Mouse (Mus musculus) 416B (cell line): ENCODE data around the gene Pcnp.
A peak's percentile ranks its signal among the peaks of the same experiment; 100 is the strongest.
"Not testable (repeated sequence)": the region's sequence is repeated elsewhere in the genome, so short reads cannot be mapped to it uniquely, and the experiment has no call there.

ENCODE experiments used
- DNase-seq: peaks from one replicate; pipeline ENCODE4 v3.0.0; 2011; ENCODE audit warnings: low read depth

Gene Pcnp

GRCm38 (mm10) chr16:56029661-56030082 lies at the start of gene Pcnp:
Gene Pcnp, minus strand, starts transcription at chr16:56029739.
- peak; percentile 98 for DNase-seq

DNA sequence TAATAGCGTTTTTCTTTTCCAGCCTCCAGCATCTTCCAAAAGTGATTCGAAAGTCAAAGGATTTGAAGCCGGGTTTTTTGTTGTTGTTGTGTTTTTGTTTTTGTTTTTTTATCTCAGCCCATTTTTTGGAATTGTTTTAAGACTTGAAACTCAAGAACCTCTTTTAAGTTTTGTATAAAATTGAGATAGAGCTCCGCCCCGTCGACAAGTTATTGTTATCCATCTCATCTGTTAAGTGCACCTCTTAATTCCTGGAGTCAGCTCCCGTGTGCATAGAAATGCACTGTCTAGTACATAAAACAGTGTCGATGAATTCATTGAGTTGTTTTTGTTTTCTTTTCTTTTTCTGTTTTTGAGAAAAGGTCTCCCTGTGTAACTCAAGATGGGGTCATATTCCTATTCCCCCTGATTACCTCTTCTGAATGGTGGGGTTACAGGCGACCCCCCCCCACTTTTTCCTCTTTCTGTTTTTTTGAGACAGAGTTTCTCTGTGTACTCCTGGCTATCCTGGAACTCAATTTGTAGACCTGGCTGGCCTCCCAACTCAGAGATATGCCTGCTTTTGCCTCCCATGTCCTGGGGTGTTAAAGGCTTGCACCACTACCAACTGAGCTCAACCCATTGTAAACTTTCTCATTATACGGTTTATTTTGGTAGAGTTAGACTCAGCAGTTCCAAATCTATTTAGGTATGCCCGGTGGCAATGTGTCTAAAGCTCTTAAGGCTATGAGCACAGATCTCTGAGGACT lies 46.8 kb upstream of the Pcnp start:
- DNase-seq = no peak

GRCm38 (mm10) chr16:56075222-56076111 lies 45.9 kb upstream of the Pcnp start:
- DNase-seq = peak; percentile 93

GRCm38 (mm10) chr16:56074565-56074964 lies 45.0 kb upstream of the Pcnp start:
- DNase-seq = no peak

DNA sequence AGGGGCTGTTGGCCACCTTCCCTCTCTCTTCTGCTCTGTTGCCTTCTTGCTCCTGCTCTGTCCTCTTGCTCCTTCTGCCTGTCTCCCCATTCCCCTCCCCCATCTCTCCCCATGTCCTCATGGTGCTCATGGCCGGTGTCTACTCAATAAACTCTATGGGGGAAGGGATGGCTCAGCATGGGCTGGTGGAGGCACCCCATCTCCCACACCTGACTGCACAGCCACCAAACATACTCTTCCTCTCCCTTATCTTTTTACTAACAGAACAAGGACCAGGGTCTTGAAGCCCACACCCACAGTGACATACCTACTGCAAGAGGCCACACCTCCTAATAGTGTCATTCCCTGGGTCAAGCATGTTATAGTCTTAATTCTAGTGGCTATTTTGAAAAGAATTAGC lies 44.6 kb upstream of the Pcnp start:
- DNase-seq = no peak

DNA sequence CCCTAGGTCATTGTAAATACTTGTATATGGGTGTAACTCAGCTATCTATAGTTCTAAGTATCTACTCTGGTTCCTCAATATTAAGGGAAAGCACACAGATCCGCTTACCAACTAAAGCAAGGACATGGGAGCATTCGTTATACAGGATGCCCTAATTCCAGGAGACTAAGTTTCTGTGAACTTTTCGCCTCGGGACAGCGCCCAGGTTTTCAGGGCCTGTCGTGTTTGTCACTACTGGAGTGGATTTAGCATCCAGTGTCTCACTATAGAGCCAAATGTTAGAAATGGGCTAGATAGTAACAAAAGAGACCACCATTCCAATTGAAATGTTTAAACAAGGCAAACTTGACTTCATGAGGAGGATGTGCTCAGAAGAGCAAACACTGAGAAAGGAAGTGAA lies 43.6 kb upstream of the Pcnp start:
- not testable (repeated sequence) for DNase-seq

DNA sequence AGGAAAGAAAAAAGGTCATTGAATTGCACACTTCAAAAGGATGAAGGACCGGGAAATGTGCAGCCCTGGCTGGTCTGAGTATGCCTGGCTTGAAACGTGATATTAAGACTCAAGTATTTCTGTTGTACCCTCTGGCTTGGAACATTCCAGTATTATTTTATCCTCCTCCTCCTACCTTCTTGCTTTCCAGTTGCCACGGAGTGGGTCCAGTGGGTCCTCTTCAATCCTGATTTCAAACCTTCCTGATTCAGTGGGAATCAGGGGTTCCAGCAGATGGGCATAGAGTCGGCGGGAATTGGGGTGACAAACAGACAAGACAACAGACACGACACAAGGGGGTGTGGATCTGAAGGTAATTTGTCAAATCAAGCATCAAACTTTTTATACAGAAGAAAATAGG lies 43.0 kb upstream of the Pcnp start:
- DNase-seq = no peak

DNA sequence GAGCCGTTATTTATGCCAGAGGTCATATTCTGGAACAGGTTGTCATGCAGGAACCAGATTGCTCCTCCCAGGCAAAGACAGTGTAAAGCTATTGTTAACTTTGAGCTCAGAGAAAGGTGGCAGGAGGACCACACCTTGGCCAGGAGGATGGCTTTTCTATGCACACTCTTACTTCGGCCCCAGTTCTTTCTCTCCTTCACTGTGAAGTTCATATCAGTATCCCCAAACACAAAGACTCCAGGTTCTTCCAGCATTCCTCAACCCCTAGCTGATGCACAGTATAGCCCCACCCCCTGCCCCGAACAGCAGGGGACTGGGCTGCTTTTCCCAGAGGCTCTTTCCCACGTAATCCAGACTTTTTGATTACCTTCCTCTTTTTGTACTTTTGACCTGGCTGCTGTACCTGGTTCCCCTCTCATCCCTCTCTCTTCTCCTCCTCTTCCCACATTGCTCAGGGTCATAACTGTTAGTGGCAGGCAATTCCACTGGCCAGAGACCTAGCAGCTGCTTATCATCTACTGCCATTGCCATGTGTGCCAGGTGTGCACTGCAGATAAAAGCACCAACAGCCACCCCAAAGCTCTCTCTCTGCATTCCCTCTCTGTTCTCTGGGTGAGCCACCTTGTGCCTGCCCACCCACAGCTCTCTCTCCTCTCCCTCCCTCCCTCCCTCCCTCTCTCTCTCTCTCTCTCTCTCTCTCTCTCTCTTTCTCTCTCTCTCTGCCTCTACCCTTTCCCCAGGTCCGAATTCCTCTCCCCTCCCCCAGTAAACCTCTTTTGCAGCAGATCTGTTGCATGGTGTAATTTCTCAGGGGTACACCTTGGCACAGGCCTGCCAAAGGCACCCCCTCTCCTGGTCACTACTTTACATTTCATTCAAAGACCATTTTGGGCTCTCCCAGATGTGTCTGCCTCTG lies 42.0 kb upstream of the Pcnp start:
- DNase-seq = peak; percentile 14

GRCm38 (mm10) chr16:56068523-56069070 lies 39.1 kb upstream of the Pcnp start:
- DNase-seq = no peak

DNA sequence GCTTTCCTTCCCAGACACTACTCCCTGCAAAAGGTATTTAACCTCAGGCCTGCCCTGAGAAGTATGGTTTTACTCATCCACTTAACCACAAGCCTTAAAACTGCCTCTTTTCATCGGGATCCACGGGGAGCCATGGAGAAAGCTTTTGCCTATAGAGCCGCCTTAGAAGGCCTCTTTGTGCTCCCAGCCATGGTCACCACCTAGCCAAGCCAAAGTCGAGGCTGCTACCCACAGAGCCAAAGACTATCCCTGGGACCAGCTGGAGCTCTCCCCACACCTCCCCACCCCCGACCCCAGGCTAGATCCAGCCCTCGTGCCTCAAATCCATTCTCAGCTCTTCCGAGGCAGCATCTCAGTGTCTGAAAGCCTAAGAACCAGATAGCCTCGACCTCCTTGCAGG lies 36.6 kb upstream of the Pcnp start:
- DNase-seq = no peak

DNA sequence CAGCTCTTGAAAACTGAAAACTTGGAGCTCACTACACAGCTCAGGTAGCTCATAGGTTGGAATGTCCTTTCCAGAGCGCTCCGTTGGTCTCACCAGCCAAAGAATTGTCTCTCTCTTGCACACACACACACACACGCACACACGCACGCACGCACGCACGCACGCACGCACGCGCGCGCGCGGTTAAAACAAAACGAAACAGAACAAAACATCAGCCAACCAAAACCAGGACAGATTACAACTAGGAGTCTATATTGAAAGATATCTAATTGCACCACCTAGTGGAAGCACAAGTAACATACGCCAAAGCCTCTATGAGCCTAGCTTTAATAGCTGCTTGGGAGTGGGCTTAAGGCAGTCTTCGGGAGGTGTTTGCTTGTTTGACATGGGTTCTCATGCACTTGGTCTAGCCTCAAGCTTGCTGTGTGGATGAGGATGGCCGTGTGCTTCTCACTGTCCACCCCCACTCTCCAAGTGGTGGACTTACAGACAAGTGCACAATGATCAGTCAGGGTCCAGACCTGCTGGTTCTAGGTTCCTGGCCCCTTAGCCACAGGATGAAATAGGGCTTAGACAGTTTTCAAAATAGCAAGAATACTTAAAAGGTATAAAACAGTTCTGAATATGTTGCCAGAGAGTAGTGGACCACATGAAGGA lies 34.9 kb upstream of the Pcnp start:
- peak; percentile 95 for DNase-seq

DNA sequence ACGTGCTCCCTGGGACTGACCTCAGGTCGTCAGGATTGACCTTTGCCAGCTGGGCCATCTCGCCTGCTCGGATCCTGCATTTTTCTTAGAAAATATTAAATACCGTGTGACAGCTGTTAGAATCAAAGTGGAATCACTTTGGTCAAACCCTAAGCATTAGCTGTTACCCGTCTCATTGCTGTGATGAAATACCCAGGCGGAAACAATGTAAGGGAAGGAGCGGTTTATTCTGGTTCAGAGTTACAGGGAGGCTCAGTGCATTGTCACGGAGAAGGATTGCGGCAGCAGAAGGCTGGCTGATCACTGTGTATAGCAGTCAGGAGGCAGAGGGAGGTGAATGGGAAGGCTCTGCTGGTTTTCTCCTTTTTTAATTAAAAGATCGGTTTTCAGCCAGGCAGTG lies 33.4 kb upstream of the Pcnp start:
- peak; percentile 49 for DNase-seq

DNA sequence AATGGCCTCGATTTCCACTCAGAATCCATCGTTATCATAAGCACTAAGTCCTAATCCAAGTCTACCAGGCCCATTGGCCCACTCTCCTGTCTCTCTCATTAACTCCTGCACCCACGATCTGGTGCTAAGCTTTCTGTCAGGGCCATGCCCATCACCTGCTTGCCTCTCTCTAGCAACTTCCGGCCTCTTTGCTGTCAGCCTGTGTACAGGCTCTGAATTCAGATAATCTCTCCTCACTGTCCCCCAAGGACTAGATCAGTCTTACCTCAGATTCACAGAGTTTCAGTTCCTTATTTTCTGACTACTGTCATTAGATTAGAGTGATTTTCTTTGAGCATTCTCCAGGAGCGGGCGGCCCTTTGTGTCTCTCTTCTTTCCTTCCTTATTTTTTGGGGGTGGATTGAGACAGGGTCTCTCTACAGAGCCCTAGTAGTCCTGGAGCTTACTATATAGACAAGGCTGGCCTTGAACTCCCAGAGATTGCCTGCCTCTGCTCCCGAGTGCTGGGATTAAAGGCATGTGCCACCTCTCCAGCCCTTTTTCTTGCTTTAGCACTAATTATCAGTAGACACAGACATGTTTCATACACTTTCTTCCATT lies 32.6 kb upstream of the Pcnp start:
- DNase-seq = no peak

GRCm38 (mm10) chr16:56058151-56058550 lies 28.6 kb upstream of the Pcnp start:
- no peak for DNase-seq

DNA sequence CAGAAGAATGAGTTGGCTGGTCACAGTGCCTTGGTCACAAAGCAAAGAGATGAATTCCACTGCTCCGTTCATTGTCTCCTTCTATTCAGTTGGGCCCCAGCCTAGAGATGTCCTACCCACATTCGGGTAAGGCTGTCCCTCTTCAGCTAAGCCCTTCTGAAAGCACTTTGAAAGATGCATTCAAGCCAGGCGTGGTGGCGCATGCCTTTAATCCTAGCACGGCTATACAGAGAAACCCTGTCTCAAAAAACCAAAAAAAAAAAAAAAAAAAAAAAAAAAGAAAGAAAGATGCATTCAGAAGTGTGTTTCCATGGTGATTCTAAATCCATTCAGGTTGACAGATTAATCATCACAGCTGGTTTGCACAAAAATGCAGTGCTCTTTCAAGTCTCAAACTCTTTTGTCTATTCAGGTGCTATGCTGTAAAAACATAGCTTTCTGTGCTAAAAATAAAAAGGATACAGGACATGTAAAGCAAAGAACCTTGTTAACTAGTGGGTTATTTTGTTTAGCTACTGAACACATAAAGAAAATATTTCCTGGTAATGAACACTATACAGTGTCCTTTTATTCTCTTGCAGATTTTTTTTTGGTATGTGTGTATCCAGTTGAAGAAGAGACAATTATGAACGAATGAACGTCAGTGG lies 27.5 kb upstream of the Pcnp start:
- no peak for DNase-seq

DNA sequence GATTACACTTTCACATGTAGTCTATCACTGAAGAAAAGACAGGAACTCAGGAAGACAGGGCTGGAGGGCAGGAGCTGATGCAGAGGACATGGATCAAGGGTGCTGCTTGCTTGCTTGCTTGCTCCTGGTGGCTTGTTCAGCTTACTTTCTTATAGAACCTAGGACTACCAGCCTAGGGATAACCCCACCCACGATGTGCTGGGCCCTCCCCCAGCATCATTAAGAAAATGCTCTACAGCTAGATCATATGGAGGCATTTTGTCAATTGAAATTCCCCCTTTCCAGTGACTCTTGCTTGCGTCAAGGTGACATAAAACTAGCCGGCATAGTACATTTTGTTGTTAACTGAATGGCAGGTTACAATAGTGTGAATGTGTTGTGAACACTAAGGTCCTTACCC lies 26.4 kb upstream of the Pcnp start:
- no peak for DNase-seq

DNA sequence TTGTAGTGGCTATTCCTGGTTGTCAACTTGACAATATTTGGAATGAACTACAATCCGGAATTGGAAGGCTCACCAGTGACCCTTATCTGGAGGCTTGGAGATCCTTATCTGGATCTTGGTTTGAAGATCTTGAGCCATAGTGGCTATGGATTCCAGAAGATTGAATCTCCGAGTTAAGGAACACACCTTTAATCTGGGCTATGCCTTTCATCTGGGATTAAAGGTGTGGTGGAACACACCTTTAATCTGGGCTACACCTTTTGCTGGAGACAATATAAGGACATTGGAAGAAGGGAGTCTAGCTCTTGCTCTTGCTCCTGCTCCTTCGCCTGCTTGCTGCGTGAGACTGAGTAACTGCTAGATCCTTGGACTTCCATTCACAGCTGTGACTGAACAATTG lies 18.5 kb upstream of the Pcnp start, which contains the start of gene Senp7:
Gene Senp7 (plus strand): TSS at position 301 of the 400 bp plus-strand sequence.
- DNase-seq = not testable (repeated sequence)

GRCm38 (mm10) chr16:56038090-56038489 lies 8.6 kb upstream of the Pcnp start:
- DNase-seq = no peak

- peak; percentile 96 for DNase-seq
Observed at GRCm38 (mm10) chr16:56037138-56038010, 7.8 kb upstream of the Pcnp start, which contains the start of gene Trmt10c. Gene Trmt10c, minus strand, starts transcription at chr16:56037819.
